Mouse (Mus musculus): ENCODE data around the gene Gpam.

Gene Gpam

DNA sequence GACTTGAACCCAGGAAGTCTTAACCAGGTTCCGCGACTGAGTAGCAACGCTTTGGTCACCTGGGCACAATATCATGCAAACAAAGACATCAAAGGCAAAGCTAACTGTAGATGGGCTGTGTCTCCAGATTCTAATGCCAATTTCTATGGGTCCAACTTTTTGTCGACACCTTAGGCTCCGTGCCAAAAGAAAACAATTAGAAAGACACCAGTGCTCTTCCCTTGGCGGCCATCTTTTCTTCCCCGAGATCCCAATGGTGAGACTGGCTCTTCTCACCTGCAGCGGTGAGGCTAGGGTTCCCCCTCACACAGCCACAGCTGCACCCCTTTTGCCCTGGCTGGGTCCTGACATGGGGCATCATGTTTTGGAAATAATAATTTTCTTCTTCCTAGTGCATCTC lies 64.5 kb downstream of the Gpam start:
- in situ Hi-C loops (cut with MseI, MboI) = loop anchor here (10.0 kb wide), 1 partner anchor 1018 kb away; the partner anchor contains the start of gene Adra2a (in 2 of the 2)

DNA sequence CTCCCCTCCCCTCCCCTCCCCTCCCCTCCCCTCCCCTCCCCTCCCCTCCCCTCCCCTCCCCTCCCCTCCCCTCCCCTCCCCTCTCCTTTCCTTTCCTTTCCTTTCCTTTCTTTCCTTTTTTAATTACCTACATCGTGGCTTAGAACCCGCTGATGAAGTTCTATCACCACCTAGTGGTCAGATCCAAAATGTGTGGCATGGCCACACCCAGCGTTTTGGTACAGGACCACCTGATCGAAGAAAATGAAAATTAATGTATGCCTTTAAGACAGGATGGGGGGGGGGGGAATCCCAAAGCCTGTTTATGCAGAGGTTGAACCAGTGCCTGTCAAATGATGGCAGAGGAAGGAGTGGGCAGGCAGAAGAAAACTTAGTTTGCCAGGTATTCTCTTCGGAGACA lies 65.1 kb downstream of the Gpam start:
- in situ Hi-C loops (cut with MseI, MboI) = loop anchor here (10.0 kb wide), 1 partner anchor 1017 kb away; the partner anchor contains the start of gene Adra2a (in 2 of the 2)

DNA sequence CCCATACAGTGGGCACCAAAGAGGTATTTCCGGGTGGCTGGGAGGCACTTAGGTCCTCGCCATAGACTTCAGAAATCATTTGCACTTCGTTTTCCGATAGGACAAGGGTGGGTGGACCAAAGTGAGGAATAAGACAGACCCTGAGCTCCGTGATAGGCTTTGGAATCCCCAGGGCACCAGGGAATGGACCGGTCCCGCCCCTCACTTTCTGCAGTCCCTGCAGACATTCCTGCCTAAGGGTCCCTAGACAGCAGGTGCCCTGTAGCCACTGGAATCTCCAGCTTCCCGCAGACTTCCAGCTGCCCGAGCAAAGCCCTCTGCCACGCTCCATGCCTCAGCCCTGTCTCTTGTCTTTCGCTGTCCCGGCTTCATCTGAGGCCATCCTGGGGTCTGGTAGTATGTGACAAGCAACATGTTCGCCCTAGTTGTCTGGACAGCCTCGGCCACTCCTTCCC lies 65.6 kb downstream of the Gpam start:
- in situ Hi-C loops (cut with MseI, MboI) = loop anchor here (10.0 kb wide), 1 partner anchor 1017 kb away; the partner anchor contains the start of gene Adra2a (in 2 of the 2)

DNA sequence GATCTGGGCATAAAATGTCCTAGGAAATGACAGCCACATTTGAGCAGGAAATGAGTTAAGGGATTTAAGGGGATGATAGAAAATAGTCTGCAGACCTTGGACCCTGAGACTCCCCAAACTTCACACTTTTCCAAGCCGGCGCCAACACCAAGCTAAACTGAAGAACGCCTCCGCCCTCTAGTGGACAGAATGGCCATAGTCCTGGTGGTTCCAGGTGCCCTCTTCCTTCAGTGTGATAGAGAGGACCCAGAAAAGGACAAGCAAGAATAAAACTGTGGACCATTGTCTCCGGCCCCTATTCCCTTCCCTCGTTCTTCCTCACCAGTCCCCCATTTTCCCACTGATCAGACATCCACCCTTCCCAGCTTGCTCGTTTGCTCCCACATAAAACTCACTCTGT lies 66.1 kb downstream of the Gpam start:
- in situ Hi-C loops (cut with MseI, MboI) = loop anchor here (10.0 kb wide), 1 partner anchor 1016 kb away; the partner anchor contains the start of gene Adra2a (in 2 of the 2)

DNA sequence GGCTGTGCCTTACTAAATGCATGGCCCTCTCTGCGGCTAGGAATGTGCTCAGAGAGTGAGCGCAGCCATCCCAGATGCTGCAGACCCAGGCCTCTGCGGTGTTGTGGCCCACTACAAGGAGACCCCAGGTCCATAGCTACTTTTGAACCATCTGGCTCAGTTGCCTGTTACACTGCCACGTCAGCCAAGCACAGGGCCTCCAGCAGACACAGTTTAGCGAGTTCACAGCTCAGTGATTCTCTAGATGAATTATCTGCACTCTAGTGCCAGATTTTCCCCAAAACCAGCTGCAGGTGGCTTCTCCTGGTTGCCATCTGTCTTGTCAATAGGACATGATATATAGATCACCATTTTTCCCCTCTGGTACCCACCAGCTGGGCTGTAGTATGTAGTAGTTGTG lies 69.6 kb downstream of the Gpam start:
- in situ Hi-C loops (cut with MseI, MboI) = no loop called here

DNA sequence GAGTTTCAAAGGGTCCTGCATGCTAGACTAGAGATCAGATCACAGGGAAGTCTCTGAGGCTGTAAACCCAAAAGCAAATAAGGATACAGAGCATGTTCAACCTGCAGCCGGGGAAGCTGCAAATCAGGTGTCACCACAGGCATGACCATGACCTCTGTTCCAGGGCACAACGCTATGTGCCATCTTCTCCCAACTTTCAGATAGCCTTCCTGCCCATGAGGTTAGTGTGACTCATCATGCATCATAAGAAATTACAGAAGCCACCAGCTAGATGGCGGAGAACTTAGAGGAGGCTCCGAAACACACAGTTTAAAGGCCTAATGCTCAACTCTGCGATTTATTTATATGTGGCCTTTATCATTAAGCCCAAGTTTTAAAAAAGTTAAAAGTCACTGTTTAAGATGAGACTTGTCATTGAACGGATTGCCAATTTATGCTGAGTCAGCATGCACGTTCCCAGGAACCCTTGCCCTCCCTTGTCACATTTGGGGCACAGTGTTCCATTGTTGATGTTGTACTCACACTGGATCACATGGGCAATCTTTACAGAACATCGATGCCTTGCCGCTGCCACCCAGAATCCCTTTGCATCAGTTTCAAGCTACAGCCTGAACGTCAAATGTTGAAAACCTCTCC lies 71.3 kb downstream of the Gpam start:
- in situ Hi-C loops (cut with MseI, MboI) = no loop called here

DNA sequence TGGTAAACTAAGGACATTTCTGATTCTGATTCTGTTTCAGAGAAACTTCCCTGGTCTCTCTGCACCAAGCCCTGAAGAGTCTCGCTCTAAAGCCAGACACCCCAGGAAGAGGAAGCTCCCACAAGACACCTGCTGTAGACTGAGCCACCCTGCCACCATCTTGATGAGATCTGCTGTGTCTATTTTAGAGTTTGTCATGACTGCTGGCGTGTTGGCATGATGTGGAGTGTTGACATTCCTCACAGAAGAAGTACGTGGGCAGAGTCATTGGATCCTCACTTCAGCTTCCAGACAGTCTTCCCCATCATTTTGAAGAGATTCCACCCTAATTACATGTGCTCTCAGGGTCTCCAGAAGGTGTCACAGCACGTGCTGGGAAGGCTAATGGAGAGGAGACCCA lies 73.9 kb downstream of the Gpam start:
- in situ Hi-C loops (cut with MseI, MboI) = no loop called here

DNA sequence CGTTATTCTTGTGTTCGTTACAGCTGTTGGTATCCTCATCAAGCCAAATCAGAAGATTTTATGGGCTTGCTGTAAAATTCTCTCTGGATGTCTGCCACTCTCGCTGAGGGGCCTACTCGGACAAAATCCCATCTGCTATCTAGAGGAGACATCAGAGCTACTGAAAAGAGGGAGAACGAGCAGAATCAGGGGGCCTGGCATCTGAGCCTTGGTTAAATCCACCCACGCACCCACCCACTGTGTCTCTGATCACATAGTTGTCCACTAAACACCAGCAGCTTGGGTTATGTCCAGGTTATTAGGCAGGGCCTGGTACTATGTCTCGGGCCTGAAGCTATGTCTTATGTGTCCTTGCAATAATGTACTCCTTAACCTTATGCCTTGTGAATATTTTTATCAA lies 89.6 kb downstream of the Gpam start:
- in situ Hi-C loops (cut with MseI, MboI) = no loop called here

DNA sequence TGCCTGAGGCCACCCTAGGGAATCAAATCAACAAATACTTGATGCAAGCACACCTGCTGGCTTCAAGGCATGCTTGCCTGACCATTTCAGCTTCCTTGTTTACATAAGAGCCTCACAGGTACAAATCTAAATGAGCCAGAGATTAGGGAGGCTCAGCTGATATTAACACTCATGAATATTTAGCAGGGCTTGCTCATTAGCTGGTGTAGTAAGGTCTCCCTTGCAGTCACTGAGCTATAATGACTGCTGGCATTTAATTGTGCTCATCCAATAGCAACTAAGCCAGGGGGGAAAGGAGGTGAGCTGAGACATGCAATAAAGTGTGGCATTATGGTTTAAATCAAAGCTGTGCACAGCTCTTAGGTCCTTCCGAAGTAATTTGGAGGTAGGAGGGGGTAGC lies 108.2 kb downstream of the Gpam start:
- in situ Hi-C loops (cut with MseI, MboI) = no loop called here

All from mouse trophoblast stem cell (cell line).